Mouse (Mus musculus) CH12.LX (cell line): ENCODE results near the gene Tstd2. TPM values are rescaled to one million over a fixed set of nuclear protein-coding genes. Genes with fewer than 3 reads are reported as not detected.

Source experiments
- DNase-seq: peaks from one replicate; pipeline ENCODE4 v3.0.0-alpha.2; 2013; ENCODE audit errors: extremely low read depth
- H3K27ac ChIP-seq: 2 replicates; pipeline ENCODE4 v1.5.1; 2012; ENCODE audit warnings: low read depth, mild to moderate bottlenecking, control low read depth, moderate library complexity; ENCODE audit not compliant: insufficient read depth
- H3K27me3 ChIP-seq: replicated peaks from 2 replicates; pipeline ENCODE3; 2012; ENCODE audit warnings: inconsistent platforms
- H3K36me3 ChIP-seq, 2 experiments: replicated peaks in 1 of 2; 2 replicates each; pipeline versions ENCODE3 to v1.6.1; 2012; ENCODE audit warnings: inconsistent platforms in 1 of 2, low read length in 1 of 2, mild to moderate bottlenecking in 1 of 2, mixed read lengths in 1 of 2, moderate library complexity in 1 of 2; ENCODE audit not compliant: control insufficient read depth in 1 of 2, insufficient read depth in 1 of 2
- H3K4me1 ChIP-seq, 2 experiments: 2 replicates each; pipeline ENCODE4 v1.6.1; 2012; ENCODE audit warnings: inconsistent platforms in 1 of 2, moderate library complexity in 1 of 2; ENCODE audit not compliant: insufficient read depth in 2 of 2, control insufficient read depth in 1 of 2
- H3K4me2 ChIP-seq: 2 replicates; pipeline ENCODE4 v1.6.1; 2012; ENCODE audit warnings: low read depth, mild to moderate bottlenecking, control low read depth; ENCODE audit not compliant: poor library complexity, insufficient read depth, severe bottlenecking
- H3K4me3 ChIP-seq, 3 experiments: fragments of 150-350 bp in 1 of 3; sonication (generic) in 1 of 3; replicated peaks in 1 of 3; 2 replicates each; pipeline versions ENCODE3 to v1.5.1; 2011 to 2012; ENCODE audit warnings: low read depth in 2 of 3, low read length in 2 of 3, mild to moderate bottlenecking in 2 of 3, moderate library complexity in 2 of 3, control low read depth in 1 of 3, improper control_type of control experiment in 1 of 3, inconsistent platforms in 1 of 3, mixed read lengths in 1 of 3; ENCODE audit not compliant: poor library complexity in 1 of 3
- H3K79me2 ChIP-seq: replicated peaks from 2 replicates; pipeline ENCODE4 v1.6.1; 2012; ENCODE audit warnings: mild to moderate bottlenecking, moderate library complexity; ENCODE audit not compliant: control insufficient read depth, poor library complexity, insufficient read depth, severe bottlenecking; ENCODE audit errors: extremely low read depth
- H3K9ac ChIP-seq: 2 replicates; pipeline ENCODE4 v1.6.1; 2012; ENCODE audit warnings: low read depth, mild to moderate bottlenecking, control low read depth, moderate library complexity; ENCODE audit not compliant: insufficient read depth
- H3K9me3 ChIP-seq: replicated peaks from 2 replicates; pipeline ENCODE3; 2012; ENCODE audit warnings: low read length, inconsistent platforms, mixed read lengths
- E2F4 ChIP-seq: IDR thresholded peaks from 2 replicates; pipeline ENCODE4 v1.6.1; 2011; ENCODE audit warnings: low read depth, low read length, improper control_type of control experiment; ENCODE audit not compliant: insufficient replicate concordance
- EP300 ChIP-seq: IDR thresholded peaks from 2 replicates; pipeline ENCODE4 v1.6.1; 2011; ENCODE audit warnings: low read length, improper control_type of control experiment
- ETS1 ChIP-seq: conservative IDR thresholded peaks from 2 replicates; pipeline ENCODE4 v1.6.1; 2012; ENCODE audit warnings: low read depth, mild to moderate bottlenecking, inconsistent platforms, low read length, improper control_type of control experiment, moderate library complexity
- GABPA ChIP-seq: IDR thresholded peaks from 2 replicates; pipeline ENCODE4 v1.6.1; 2012; ENCODE audit warnings: low read depth, low read length, improper control_type of control experiment, inconsistent platforms; ENCODE audit not compliant: insufficient replicate concordance
- IRF4 ChIP-seq: IDR thresholded peaks from 2 replicates; pipeline ENCODE4 v1.6.1; 2014; ENCODE audit warnings: low read depth, mild to moderate bottlenecking, inconsistent platforms, low read length, improper control_type of control experiment
- MAFK ChIP-seq: IDR thresholded peaks from 2 replicates; pipeline ENCODE4 v1.6.1; 2011; ENCODE audit warnings: low read length, improper control_type of control experiment; ENCODE audit not compliant: insufficient replicate concordance
- MAX ChIP-seq: IDR thresholded peaks from 2 replicates; pipeline ENCODE4 v1.6.1; 2011; ENCODE audit warnings: low read length, improper control_type of control experiment
- MAZ ChIP-seq: IDR thresholded peaks from 2 replicates; pipeline ENCODE4 v1.6.1; 2012; ENCODE audit warnings: low read depth, mild to moderate bottlenecking, inconsistent platforms, low read length, improper control_type of control experiment, moderate library complexity
- MEF2A ChIP-seq: IDR thresholded peaks from 2 replicates; pipeline ENCODE4 v1.6.1; 2014; ENCODE audit warnings: low read depth, mild to moderate bottlenecking, inconsistent platforms, low read length, improper control_type of control experiment, borderline replicate concordance
- MXI1 ChIP-seq: IDR thresholded peaks from 2 replicates; pipeline ENCODE4 v1.6.1; 2011; ENCODE audit warnings: mild to moderate bottlenecking, low read depth, low read length, improper control_type of control experiment
- NELFE ChIP-seq: IDR thresholded peaks from 2 replicates; pipeline ENCODE4 v1.6.1; 2011; ENCODE audit warnings: low read depth, low read length, improper control_type of control experiment
- PAX5 ChIP-seq: IDR thresholded peaks from 2 replicates; pipeline ENCODE4 v1.6.1; 2012; ENCODE audit warnings: low read length, inconsistent platforms, mixed read lengths
- POLR2A ChIP-seq: IDR thresholded peaks from 2 replicates; pipeline ENCODE4 v1.6.1; 2011; ENCODE audit warnings: low read depth, mild to moderate bottlenecking, improper control_type of control experiment, low read length
- TCF12 ChIP-seq: IDR thresholded peaks from 2 replicates; pipeline ENCODE4 v1.6.1; 2014; ENCODE audit warnings: low read depth, mild to moderate bottlenecking, inconsistent platforms, low read length, improper control_type of control experiment
- UBTF ChIP-seq: IDR thresholded peaks from 2 replicates; pipeline ENCODE4 v1.6.1; 2012; ENCODE audit warnings: low read depth, mild to moderate bottlenecking, inconsistent platforms, low read length, improper control_type of control experiment, moderate library complexity
- ZMIZ1 ChIP-seq: IDR thresholded peaks from 2 replicates; pipeline ENCODE4 v1.6.1; 2012; ENCODE audit warnings: low read depth, mild to moderate bottlenecking, inconsistent platforms, low read length, improper control_type of control experiment
- dilution Hi-C: fragments of 300-500 bp; cut with MboI; formaldehyde crosslinking; loops from 2 replicates; pipeline ENCODE4 v1.14.3; 2020; ENCODE audit warnings: low sequenced_read_pairs; ENCODE audit not compliant: extremely low pct_unique_long_range_greater_than_20kb, extremely low pct_ligation_motif_present
- in situ Hi-C: fragments of 300-500 bp; cut with MboI; formaldehyde crosslinking; loops from 3 replicates; pipeline ENCODE4 v1.14.3; 2019; ENCODE audit warnings: low sequenced_read_pairs, low pct_ligation_motif_present, low pct_unique_long_range_greater_than_20kb, mixed read lengths
- polyA plus RNA-seq: library from polyadenylated mRNA; unstranded; fragments of >175 nt; gene quantifications from 2 replicates; pipeline ENCODE4 v1.2.1, GENCODE M21; 2012; ENCODE audit warnings: low read depth; ENCODE audit not compliant: insufficient read length
- total RNA-seq, 2 experiments: library from RNA; depleted of rRNA; stranded (reverse); fragments of 300-350 nt in 1 of 2; fragments of >200 nt in 1 of 2; gene quantifications; 2 replicates each; pipeline ENCODE4 v1.2.3; 2012 to 2014

Gene Tstd2
- total and polyA plus RNA-seq, 3 experiments: 29.1 to 36.4 (median 30.4) TPM

DNA sequence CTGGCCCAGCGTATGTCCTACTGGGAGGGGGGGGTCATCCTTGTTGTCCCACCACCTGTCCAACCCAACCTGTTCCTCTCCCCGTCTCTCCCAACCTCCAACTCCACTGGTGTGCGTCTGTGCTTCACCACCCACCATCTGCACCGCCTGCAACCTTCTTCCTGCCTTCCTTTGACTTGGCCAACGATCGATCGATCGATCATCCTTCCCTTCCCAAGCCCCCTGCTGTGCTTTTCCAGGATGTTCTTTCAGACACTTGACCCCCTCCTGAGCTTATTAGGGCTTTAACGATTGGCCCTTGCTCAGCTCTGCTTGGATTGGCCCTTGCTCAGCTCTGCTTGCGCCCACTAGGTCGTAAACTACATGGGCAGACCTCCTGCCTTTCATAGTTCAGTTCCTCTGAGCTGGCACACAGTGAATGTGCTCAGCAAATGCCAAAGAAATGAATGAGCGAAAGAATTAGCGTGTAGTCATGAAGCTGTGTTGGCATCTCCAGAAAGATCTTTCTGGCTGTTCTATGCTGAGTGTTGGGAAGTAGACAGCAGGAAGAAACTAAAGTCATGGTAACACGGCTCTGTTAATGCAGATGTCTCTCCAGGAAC, 48.9 kb downstream of the Tstd2 start:
- Histone ChIP-seq H3K27me3 (no peaks in the 10 kb centered on the region), H3K4me1 (peaks cover 0 to 18% of the 10 kb centered on the region in 2 experiments; a peak in 2 of 4 replicates), H3K4me3 (no peak overlapping the region), H3K79me2 (no peaks in the 10 kb centered on the region), H3K4me2 (no peak overlapping the region), H3K9me3 (no peaks in the 10 kb centered on the region), H3K9ac (no peak overlapping the region), H3K36me3 (peaks cover 0 to 8% of the 10 kb centered on the region in 2 experiments), H3K27ac (no peak overlapping the region)
- TF ChIP-seq GABPA: no peak
- no peak for TF ChIP-seq E2F4
- no peak for TF ChIP-seq MAFK
- no peak for TF ChIP-seq MXI1
- no peak for TF ChIP-seq TCF12
- dilution Hi-C loops: no loop called here
- DNase-seq: no peak
- in situ Hi-C loops: no loop called here

DNA sequence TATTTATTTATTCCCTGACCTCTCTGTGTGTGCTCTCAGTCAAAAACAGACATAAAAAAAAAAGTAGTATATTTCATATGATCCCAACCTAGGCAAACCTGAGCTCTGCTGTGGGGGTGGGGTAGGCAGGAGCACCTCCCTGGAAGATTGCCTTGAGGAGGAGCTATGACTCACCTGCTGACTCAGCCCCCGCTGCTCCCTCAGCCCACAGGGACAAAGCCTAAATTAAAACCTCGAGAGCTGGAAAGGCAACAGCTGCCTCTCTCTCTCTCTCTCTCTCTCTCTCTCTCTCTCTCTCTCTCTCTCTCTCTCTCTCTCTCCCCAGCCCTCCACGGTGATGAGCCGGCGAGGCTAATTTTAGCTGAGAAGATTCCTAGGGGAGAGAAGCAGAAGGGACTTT, 50.6 kb downstream of the Tstd2 start:
- dilution Hi-C loops: no loop called here
- in situ Hi-C loops: no loop called here
- DNase-seq: no peak
- H3K36me3 ChIP-seq: peaks cover 0 to 11% of the 10 kb centered on the region in 2 experiments
- H3K4me1 ChIP-seq: peaks cover 0 to 16% of the 10 kb centered on the region in 2 experiments; a peak in 2 of 4 replicates
- no peaks in the 10 kb centered on the region for H3K79me2 ChIP-seq
- TF ChIP-seq PAX5 (no peak), POLR2A (no peak), ZMIZ1 (no peak), EP300 (no peak; the same call in 1 of the 2 replicates), NELFE (no peak), UBTF (no peak), MAX (no peak), MAZ (no peak), ETS1 (no peak), GABPA (no peak), MEF2A (no peak), IRF4 (no peak)
- H3K4me2 ChIP-seq: no peak overlapping the region; the same call in 1 of the 2 replicates
- H3K9me3 ChIP-seq: no peaks in the 10 kb centered on the region
- H3K4me3 ChIP-seq: no peak overlapping the region
- no peak overlapping the region for H3K9ac ChIP-seq
- no peaks in the 10 kb centered on the region for H3K27me3 ChIP-seq
- H3K27ac ChIP-seq: no peak overlapping the region
